Mouse (Mus musculus) urinary bladder, postnatal 36 days (tissue): ENCODE measurements around the gene Ctsl.

Experiments used
- DNase-seq, 2 experiments: peaks; one replicate each; pipeline ENCODE4 v3.0.0; 2022; ENCODE audit warnings: low spot score in 2 of 2, mixed read lengths in 1 of 2

Ctsl gene

DNA sequence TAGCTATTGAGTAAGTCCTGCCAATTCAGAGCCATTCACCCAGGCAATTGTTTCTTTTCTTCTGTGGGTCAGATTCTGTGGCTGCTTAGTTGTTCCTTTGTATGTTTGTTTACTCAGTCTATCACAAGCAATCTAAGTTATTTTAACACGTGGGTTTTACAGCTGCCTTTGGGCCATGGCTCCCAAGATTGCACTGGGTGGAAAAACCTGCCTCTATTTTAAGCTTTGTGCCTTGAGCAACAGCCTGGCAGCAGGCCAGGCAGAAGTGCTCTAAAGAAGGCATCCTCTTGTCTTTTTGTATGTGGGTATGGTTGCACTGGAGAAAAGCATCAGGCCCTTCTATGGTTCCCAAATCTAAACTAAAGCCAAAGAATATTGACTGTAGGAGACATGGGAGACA, 3.0 kb upstream of the Ctsl start:
- DNase-seq, result peak in 1 of 2 experiments; percentile 50

DNA sequence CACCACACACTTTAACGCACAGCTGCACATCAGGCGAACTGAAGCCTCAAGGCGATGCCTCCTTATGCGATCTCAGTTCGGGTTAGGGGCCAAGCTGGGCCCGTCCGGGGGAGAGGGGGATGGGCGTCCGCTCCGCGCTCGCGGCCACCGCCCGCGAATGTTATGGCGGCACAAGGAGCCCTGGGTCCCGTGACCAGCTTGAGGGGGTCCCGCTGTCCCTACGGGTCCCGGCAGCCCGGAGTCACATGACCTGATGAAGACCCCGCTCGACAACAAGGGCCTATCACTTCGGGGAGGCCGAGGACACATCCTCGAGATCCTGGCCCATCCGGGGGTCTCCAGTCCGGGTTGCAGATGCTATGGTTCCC, 901 bp downstream of the Ctsl start:
- peak in 1 of 2 experiments; percentile 26 for DNase-seq

DNA sequence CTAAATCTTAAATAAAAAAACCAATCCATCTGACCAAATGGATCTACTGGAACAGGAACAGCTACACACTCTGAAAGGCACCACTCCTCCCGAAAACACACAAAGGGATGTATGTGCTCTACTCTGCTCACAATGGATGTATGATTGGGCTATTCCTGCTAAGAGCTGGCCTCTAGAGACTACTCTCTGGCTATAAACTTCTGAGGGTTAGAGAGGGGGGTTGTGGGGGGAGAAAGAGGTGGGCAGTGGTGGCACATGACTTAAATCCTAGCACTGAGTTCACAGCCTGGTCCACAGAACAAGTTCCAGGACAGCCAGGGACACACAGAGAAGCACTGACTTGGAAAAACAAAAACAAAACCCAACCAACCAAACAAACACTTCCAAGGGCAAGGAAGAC, 2.1 kb downstream of the Ctsl start:
- no peak for DNase-seq

DNA sequence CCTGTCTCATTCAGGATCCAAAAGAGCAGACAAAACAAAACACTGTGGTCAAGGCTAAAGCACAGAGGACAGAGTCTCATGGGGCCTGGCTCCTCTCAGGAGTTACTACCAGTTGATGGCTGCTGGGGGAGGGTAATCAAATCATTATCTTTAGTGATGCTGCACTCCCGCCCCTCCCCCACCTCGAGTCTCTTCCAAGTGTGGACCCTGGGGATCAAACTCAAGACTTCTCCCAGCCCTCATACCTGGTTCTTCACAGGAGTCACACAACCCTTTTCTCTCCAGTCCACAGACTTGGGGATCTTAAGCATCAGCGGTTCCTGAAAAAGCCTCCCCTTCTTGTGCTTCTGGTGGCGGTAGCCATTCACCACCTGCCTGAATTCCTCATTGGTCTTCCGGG, 3.1 kb downstream of the Ctsl start:
- no peak for DNase-seq

DNA sequence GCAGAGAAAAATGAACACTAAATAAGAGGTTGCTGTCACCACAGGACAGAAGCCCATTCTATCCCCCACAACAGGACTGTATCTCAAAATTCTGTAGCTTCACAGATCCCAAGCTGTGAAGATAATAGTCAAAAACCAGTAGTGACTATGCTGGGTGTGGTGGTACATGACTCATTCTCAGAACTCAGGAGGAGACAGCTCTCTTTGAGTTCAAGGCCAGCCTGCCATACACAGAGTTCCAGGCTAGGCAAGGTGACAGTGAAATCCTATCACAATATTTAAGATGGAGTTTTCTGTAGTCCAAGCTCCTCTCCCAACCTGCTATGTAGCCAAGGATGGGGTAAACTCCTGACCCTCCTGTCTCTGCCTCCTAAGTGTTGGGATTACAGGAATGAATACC, 5.4 kb downstream of the Ctsl start:
- no peak for DNase-seq

DNA sequence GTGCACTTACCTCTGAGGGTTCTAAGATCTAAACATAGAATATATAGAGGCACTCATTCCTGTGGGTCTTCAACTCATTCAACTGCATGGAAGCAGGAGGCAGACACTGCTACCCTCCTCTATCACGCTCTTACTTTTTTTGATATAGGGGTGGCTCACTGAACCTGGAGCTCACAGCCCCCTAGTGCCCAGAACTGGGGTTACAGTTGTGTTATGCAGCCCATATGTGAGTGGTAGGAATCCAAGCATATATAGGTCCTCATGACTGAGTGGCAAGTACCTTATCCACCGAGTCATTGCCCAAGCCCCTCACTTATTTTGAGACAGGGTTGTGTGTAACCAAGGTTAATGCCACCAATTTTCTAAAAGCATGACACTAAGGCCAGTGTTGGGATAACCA, 6.4 kb downstream of the Ctsl start:
- peak; percentile 12 to 15 for DNase-seq

DNA sequence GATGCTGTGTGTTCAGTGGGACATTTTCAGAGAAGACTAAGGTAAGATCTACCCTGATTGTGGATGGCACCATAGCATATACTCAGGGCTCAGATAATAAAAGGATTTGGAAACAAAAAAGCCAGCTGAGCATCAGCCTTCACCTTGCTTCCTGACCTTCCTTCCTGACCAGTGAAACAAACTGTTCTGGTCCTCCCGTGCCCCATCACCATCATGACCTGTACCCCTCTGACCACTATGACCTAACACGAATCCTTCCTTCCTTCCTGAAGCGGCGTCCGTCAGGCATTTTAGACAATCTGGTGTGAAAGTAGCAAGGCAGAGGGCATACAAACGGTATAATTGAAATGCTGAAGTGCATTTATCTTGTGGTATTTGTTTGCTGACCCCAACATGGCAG, 8.6 kb downstream of the Ctsl start:
- DNase-seq, result no peak

DNA sequence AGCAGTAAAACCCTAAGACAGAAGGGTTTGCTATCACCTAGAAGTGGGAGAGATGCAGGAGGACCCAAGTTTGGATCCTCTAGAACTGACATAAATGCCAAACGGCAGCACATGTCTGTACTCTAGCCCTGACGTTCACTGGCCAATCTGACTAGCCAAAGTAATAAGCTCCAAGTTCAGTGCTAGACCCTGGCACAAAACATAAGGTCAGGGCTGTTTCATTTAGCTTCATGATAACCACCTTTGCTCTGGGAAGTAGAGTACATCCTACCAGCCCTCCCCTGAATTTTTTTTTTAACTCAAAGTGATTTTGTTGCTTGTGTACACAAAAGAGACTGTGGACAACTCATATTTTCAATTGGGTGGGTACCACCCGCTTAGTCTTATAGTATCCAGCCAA, 9.7 kb downstream of the Ctsl start:
- no peak for DNase-seq

DNA sequence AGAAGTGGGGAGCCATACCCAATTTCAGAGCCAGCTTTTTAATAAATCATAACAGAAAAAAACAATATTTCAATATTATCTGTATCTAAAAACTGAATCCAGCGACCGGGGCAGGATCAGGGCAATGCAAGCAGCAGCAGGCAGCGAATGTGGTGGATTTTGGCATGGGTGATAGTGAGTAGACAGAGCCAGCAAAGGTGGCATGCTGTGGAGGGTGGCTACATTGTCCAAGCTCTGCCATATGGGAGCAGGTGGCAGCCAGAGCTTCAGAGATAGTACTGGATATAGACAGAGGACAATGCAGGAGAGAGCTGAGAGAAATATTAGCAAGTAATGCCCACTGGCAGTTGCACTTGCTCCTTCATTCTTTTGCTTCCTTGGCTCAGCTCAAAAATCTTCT, 11.0 kb downstream of the Ctsl start:
- DNase-seq, result no peak

DNA sequence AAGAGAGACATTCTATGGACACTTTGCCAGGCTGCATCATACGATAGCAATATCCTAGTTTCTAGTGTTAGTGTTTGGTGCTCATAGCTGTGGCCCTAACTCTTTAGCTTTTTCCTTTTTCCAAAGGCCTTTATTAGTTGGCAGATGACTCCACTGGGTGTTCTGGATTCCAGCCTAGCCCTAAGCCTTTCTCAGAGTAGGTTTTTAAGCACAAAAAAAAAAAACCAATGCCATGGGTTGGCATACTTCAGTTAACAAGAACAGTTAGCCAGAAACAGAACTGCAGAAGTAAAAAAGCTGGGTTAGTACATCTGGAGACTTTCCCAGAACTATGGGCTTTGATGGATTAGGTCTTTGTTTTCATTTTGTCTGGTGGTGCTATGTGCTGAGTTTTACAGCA, 12.2 kb downstream of the Ctsl start:
- no peak for DNase-seq

DNA sequence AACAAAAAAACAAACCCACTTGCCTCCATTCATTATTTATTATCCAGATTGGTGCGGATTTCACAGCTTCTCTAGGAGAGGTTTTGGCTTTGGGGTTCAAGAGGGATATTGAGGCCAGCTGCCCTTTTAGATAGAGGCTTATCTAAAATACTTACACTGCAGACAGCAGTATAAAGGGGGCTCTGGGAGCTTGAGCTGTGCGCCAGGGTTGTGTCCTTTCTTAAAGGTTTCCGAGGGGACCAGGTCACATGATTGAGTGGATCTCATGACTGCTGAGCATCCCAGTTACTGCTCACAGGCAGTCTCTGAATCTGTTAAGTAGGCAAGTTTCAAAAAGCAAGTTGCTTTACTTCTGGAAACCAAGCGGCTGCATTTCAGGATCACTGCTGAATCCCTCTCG, 13.3 kb downstream of the Ctsl start:
- no peak for DNase-seq

DNA sequence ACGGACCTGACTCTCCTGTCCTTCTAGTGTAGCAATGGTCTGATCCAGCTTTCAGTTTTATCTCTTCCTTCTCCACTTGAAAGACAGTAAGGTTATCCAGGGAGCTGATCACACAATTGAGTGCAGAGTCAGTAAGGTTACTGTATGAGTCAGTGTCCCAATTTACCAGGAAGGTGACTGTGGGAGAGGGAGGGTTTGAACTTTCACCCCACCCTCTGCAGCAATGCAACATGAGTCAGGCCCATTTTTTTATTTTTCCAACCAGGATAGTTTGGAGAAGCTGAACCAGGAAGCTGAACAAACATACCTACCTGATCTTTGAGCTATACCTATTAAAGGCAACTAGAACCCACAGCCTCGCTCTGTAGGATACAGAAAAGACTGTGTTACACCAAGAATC, 21.2 kb downstream of the Ctsl start:
- DNase-seq, result no peak

DNA sequence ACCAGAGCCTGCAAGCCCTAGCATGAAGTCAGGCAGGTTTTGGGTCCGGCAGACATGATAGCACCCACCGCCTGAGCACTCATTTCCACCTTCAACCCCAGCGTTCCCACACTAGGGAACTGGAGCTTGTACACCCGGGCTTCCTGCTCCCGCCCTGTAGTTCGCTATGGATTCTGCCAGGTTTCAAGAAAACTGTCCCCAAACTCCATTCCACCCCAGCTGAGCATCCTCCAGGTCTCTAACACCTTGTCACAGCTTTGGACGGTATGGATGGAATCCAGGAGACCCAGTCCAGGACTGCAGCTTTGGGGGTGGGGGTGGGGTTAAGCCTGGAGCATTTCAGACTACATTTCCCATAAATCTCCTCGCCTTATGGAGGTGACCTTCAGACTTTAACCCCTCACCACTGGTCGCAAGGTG, 26.6 kb downstream of the Ctsl start:
- DNase-seq, result peak in 1 of 2 experiments; percentile 9

DNA sequence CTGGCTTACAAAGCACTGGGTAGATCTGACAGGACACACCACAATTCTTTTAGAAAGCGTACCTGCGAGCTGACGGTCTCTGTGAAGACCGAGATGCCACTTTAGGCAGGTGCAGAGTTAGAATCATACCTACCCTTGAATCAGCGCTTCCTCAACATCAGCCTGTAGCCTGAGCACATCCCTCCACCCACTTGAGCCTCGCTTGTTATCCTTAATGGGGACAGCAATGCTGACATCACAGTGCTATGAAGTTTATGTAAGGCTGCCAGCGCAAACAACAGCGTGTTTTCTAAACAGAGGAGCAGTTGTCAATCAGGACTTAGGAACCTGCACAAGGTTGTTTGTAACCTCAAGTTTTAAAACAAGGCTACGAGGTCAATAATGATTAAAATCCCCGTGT, 27.1 kb downstream of the Ctsl start:
- no peak for DNase-seq

DNA sequence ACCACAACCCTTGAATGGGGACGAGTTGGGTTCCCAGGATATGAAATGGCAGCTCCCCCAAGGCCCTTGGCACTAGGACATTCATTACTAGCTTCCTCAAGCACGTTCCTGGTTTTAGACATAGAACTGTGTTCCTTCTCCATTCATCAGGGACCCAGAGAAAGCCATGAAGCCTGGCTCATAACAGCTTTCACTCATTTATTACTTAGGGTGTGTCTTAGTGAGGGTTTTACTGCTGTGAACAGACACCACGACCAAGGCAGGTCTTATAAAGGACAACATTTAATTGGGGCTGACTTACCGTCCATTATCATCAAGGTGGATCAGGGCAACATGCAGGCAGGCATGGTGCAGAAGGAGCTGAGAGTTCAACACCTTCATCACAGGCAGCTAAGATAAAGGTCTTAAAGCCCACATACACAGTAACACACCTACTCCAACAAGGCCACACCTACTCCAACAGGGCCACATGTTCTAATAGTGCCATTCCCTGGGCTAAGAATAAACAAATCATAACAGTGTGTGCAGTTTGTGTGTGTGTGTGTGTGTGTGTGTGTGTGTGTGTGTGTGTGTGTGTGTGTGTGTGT, 35.1 kb downstream of the Ctsl start:
- no peak for DNase-seq

DNA sequence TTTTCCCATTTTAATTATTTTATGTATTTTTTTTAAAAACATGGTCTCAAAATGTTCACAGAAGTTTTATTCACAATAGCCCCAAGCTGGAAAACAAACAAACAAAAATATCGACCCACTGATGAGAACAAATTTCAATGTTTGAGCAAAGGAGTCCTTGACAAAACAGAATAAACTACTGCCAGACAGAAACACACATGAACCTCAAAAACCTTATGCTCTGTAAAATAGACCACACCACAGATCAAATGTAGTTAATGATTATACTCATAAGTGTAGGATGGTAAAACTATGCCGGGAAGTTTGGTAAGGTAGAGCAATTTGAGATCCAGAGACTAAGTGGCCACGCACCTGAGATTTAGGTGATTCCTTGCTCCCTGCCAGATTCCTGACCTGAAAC, 37.6 kb downstream of the Ctsl start:
- DNase-seq, result no peak

DNA sequence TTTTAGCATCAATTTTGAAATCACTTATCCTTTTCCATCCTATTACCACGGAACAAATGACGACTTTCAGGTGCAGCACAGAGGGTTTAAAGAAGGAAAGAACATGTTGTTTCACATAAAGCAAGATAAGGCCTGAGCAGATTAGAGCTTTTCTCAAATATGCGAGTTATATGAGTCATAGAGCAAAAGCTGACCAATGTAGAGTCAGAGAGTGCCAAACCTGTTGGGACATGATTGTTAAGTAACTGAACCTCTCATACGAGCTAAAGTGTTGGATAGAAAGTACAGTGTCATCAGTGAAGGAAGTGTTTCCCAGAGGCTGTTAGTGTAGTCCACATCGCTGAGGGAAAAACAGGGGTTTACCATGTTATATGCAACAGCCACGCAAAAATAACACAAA, 38.4 kb downstream of the Ctsl start:
- DNase-seq, result no peak

DNA sequence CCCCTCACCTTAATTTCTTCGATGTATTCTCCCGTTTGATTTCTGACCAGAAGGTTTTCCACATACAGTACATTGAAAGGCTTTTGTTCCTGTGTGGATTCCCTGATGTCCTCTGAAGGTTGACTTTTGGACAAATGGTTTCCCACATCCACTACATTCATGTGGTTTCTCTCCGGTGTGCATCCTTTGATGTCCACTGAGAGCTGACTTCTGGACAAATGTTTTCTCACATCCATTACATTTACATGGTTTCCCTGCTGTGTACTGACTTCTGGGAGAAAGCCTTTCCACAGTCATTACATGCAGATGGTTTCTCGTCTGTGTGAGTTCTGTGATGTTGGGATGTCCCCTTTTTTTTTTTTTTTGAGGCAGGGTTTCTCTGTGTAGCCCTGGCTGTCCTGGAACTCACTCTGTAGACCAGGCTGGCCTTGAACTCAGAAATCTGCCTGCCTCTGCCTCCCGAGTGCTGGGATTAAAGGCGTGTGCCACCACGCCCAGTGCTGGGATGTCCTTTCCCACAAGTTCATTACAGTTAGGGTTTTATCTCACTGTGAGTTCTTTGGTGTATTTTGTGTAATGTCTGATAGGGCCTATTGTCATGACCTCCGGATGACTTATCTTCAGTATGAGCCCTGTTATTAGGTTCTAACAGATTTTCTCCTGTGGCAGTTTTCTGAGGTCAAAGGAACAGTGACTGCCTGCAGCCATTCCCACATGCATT, 48.0 kb downstream of the Ctsl start:
- DNase-seq, result no peak

DNA sequence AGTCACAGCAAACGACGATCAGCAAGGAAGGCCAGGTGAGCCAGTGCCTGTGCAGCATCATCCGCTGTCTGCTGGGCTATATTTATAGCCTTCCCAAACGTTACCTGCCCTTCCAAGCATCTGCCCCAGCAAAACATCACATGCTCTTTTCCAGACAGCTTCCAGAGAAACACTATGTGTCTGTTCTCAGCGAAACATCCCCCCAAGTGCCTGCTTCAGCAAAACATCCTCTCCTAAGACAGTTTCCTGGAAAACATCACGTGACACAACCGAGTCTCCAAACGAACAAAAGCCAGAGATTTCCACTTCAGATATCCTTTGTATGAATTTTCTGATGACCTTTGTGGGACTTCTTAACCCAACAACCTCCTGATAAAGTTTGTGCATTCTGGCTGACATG, 50.4 kb downstream of the Ctsl start:
- no peak for DNase-seq

DNA sequence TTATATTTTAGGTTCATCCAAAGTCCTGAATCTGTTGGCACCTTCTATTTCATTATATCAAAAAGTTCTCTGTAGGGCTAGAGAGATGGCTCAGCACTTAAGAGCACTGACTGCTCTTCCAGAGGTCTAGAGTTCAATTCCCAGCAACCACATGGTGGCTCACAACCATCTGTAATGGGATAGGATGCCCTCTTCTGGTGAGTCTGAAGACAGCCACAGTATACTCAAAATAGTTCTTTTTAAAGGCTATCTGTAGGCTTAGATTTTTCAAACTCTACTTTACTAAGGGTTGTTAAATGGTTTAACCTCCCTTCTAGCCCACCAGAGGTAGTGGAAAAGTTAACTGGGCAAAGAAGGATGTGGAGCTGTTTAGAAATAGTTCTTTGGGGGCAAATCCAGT, 50.9 kb downstream of the Ctsl start:
- no peak for DNase-seq

DNA sequence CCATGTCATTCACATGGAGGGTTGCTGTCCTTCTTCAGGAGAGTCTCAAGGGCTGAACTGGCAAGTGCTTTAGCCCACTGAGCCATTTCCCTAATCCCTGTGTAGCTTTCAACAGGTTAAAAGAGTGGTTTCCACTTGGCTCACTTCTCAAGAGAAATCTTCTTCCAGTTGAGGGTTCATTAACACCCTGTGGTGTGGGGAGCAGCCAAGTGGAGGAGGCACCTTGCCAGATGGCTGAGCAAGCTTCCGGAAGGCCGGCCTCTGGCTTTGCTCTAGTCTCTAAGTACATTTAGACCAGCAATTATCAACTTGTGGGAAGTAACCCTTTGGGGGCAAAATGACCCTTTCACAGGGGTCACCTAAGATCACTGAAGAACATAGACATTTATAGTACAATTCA, 52.3 kb downstream of the Ctsl start:
- DNase-seq, result peak in 1 of 2 experiments; percentile 44

DNA sequence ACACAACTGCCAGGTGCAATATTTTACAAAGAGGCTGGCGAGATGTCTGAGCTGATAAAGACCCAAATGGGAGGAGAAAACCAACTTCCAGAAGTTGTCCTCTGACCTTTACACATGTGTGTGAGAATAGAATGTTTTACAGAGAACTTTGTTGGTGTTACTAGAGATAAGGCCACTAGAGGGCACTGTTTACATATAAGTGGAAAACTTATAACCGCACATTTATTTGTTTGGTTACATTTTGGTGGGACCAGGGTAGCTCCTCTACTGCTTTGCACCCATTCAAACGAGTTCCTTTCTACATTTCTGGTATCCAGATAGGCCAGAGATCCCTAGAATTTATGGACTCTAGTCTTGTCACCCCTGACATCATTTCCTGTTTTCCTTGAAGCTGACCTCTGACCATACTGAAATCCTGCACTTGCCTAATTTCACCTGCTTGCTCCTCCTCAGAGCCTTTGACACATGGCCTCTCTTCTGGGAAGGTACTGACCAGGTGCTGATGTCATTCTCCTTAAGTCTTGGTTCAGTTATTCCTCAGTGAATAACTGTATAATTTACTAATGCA, 55.1 kb downstream of the Ctsl start:
- no peak for DNase-seq

DNA sequence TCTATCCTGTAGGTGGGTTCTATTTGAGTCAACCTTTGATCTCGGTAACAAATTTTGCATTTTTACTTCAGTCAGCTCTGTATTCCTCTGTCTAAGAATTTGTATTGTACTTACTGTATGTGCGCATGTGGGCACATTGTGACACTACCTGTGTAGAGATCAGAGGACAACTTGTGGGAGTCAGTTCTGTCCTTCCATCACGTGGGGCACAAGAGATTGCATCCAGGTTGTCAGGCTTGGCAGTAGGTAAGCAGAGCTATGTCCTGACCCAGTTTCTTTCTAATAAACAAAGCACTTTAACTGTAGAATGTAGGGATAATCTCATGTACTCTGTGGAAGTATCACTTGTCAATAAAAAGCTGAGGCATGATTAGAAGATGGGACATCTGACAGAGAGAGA, 56.6 kb downstream of the Ctsl start:
- no peak for DNase-seq

DNA sequence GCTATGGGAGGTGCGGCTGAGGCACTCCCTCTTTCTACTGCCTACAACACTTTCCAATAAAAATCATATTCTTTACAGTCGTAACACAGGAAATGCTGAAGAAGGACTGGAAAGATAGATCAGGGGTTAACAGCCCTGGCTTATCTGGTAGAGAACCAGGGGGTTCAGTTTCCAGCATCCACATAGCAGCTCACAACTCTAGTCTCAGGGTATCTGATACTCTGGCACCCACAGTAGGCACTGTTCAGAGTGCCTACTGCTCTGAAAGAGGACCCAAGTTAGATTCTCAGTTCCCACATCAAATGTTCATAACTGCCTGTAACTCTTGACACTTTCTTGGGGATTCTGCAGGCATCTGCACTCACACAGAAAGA, 57.8 kb downstream of the Ctsl start:
- no peak for DNase-seq
